Mouse (Mus musculus) lung, adult 2 months (tissue): ENCODE results near the gene Pla1a.

Experiments used
- CTCF ChIP-seq: fragments of 200-500 bp; IDR thresholded peaks from 2 replicates; pipeline ENCODE4 v1.5.1; 2011; ENCODE audit warnings: mild to moderate bottlenecking, low read length, control low read depth; ENCODE audit not compliant: insufficient read depth
- POLR2A ChIP-seq: fragments of 200-500 bp; IDR thresholded peaks from 2 replicates; pipeline ENCODE4 v1.6.1; 2011; ENCODE audit warnings: low read depth, mild to moderate bottlenecking, control low read depth, low read length, borderline replicate concordance; ENCODE audit errors: extremely low read depth

GRCm38 (mm10) chr16:38353642-38354041 lies 79.3 kb downstream of the Pla1a start:
- TF ChIP-seq CTCF (no peak), POLR2A (no peak)
